Mouse (Mus musculus): ENCODE data around the gene Plvap. TPM values are rescaled to one million over a fixed set of nuclear protein-coding genes. Genes with fewer than 3 reads are reported as not detected.

Plvap gene
- total RNA-seq (2023), result 0.49 TPM in 1 of 4 replicates, not detected in the others

GRCm38 (mm10) chr8:71511644-71512043 is at the start of gene Plvap:
Gene Plvap, minus strand, starts transcription at chr8:71511752.

GRCm38 (mm10) chr8:71558071-71558957 is 46.8 kb upstream of the Plvap start, which contains the start of gene Tmem221:
Gene Tmem221, minus strand, starts transcription at chr8:71558871.

GRCm38 (mm10) chr8:71542632-71543343 is 31.2 kb upstream of the Plvap start, which contains the start of gene Mvb12a:
Gene Mvb12a, plus strand, starts transcription at chr8:71542922.

GRCm38 (mm10) chr8:71537028-71537867 is 25.7 kb upstream of the Plvap start, which contains the start of gene Bst2:
Gene Bst2, minus strand, starts transcription at chr8:71537456.

GRCm38 (mm10) chr8:71525226-71526050 is 13.9 kb upstream of the Plvap start, which contains the start of gene Ccdc194:
Gene Ccdc194, minus strand, starts transcription at chr8:71525711.

GRCm38 (mm10) chr8:71487691-71488445 is 23.7 kb downstream of the Plvap start, which contains the start of gene Gtpbp3:
Gene Gtpbp3, plus strand, starts transcription at chr8:71488103.

GRCm38 (mm10) chr8:71485142-71486135 is 26.1 kb downstream of the Plvap start, which contains the start of gene Ano8:
Gene Ano8, minus strand, starts transcription at chr8:71485963.

GRCm38 (mm10) chr8:71468916-71469315 is 42.6 kb downstream of the Plvap start, which contains the start of gene Dda1:
Gene Dda1, plus strand, starts transcription at chr8:71469199.

GRCm38 (mm10) chr8:71464513-71465500 is 46.7 kb downstream of the Plvap start, which contains the start of gene Mrpl34:
Gene Mrpl34, plus strand, starts transcription at chr8:71464959.

GRCm38 (mm10) chr8:71463188-71464033 is 48.1 kb downstream of the Plvap start, which contains the start of gene Abhd8:
Gene Abhd8, minus strand, starts transcription at chr8:71463655.

Other genes starting within 250 kb of the Plvap start
- gene Myo9b, start 239.0 kb downstream of the Plvap start, total RNA-seq (2023), result 101 to 110 TPM (median 107 TPM) in 4 replicates
- 20.3 to 26.3 TPM (median 22.7 TPM) in 4 replicates for gene Haus8, start 238.8 kb downstream of the Plvap start, total RNA-seq (2023)
- 279 to 295 TPM (median 290 TPM) in 4 replicates for gene Use1, start 144.9 kb downstream of the Plvap start, total RNA-seq (2023)
- 16.4 to 24.5 TPM (median 23.0 TPM) in 4 replicates for gene Ocel1, start 140.5 kb downstream of the Plvap start, total RNA-seq (2023)
- gene Nr2f6, start 129.8 kb downstream of the Plvap start, total RNA-seq (2023), result 12.5 to 15.7 TPM (median 13.8 TPM) in 4 replicates
- gene Ushbp1, start 116.0 kb downstream of the Plvap start, total RNA-seq (2023), result not detected in 4 replicates
- 86.1 to 104 TPM (median 93.2 TPM) in 4 replicates for gene Babam1, start 114.9 kb downstream of the Plvap start, total RNA-seq (2023)
- gene Ankle1, start 105.7 kb downstream of the Plvap start, total RNA-seq (2023), result 0.39 to 1.6 TPM (median 0.60 TPM) in 4 replicates
- 12.0 to 14.3 TPM (median 12.5 TPM) in 4 replicates for gene Abhd8, start 48.1 kb downstream of the Plvap start, total RNA-seq (2023)
- 28.3 to 38.5 TPM (median 35.1 TPM) in 4 replicates for gene Mrpl34, start 46.8 kb downstream of the Plvap start, total RNA-seq (2023)
- 100 to 118 TPM (median 108 TPM) in 4 replicates for gene Dda1, start 42.6 kb downstream of the Plvap start, total RNA-seq (2023)
- 11.7 to 13.0 TPM (median 12.1 TPM) in 4 replicates for gene Ano8, start 25.8 kb downstream of the Plvap start, total RNA-seq (2023)
- 14.6 to 19.6 TPM (median 17.3 TPM) in 4 replicates for gene Gtpbp3, start 23.6 kb downstream of the Plvap start, total RNA-seq (2023)
- not detected in 4 replicates for gene Ccdc194, start 14.0 kb upstream of the Plvap start, total RNA-seq (2023)
- gene Bst2, start 25.7 kb upstream of the Plvap start, total RNA-seq (2023), result 22.0 to 39.0 TPM (median 26.1 TPM) in 4 replicates
- 33.7 to 43.0 TPM (median 40.6 TPM) in 4 replicates for gene Mvb12a, start 31.2 kb upstream of the Plvap start, total RNA-seq (2023)
- not detected in 4 replicates for gene Tmem221, start 47.1 kb upstream of the Plvap start, total RNA-seq (2023)
- not detected in 4 replicates for gene Nxnl1, start 54.8 kb upstream of the Plvap start, total RNA-seq (2023)
- gene Slc27a1, start 57.1 kb upstream of the Plvap start, total RNA-seq (2023), result 9.7 to 12.1 TPM (median 11.2 TPM) in 4 replicates
- 96.6 to 107 TPM (median 102 TPM) in 4 replicates for gene Pgls, start 80.4 kb upstream of the Plvap start, total RNA-seq (2023)
- 102 to 133 TPM (median 110 TPM) in 4 replicates for gene Fam129c, start 85.9 kb upstream of the Plvap start, total RNA-seq (2023)
- gene Colgalt1, start 99.2 kb upstream of the Plvap start, total RNA-seq (2023), result 104 to 123 TPM (median 109 TPM) in 4 replicates
- 0.09 to 0.33 TPM (median 0.21 TPM) in 3 of 4 replicates, not detected in the other for gene Unc13a, start 160.0 kb upstream of the Plvap start, total RNA-seq (2023)
- gene Jak3, start 164.5 kb upstream of the Plvap start, total RNA-seq (2023), result 76.1 to 85.3 TPM (median 78.2 TPM) in 4 replicates
- gene Insl3, start 177.5 kb upstream of the Plvap start, total RNA-seq (2023), result 33.1 to 39.9 TPM (median 34.5 TPM) in 4 replicates
- 0.30 to 0.75 TPM (median 0.51 TPM) in 4 replicates for gene B3gnt3, start 190.0 kb upstream of the Plvap start, total RNA-seq (2023)
- 170 to 194 TPM (median 172 TPM) in 4 replicates for gene Fcho1, start 214.0 kb upstream of the Plvap start, total RNA-seq (2023)

All from B cell, adult 62 days (primary cell).